Mouse (Mus musculus) neural tube, embryonic 10.5 days (tissue): ENCODE data around the gene Snapc2.
"Not testable (repeated sequence)": the region's sequence is repeated elsewhere in the genome, so short reads cannot be mapped to it uniquely, and the experiment has no call there.

ENCODE experiments used
- DNase-seq: peaks from one replicate; pipeline ENCODE4 v3.0.0-alpha.2; 2017; ENCODE audit warnings: low spot score; ENCODE audit errors: extremely low spot score

Gene Snapc2

DNA sequence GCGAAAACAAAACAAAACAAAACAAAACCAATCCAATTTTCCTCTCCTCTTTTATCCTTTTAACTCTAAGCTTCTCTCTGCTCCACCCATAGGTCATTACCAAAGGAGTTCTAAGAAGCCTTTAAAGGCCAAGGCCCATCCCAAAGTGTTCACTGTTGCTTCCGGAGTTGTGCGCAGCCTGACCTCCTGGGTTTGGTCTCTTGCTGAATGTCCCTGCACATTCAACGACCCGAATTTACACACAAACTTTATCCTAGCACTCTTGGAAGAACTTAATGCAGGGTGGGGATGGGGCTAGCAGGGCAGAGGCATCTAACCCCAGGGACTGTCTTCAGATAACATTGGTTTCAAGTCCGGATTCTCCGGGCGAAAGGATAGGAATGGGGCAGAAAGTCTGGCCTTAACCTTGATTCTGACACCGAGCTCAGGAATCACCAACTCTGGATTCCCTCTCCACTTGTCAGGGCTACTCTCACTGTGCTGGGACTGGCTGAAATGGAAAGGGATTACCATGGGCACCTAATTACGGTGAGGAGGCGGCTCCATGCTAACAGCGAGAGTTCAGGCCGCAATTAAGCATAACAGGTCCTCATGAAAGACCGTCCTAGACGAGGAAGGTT, 15.0 kb upstream of the Snapc2 start:
- DNase-seq, result no peak

DNA sequence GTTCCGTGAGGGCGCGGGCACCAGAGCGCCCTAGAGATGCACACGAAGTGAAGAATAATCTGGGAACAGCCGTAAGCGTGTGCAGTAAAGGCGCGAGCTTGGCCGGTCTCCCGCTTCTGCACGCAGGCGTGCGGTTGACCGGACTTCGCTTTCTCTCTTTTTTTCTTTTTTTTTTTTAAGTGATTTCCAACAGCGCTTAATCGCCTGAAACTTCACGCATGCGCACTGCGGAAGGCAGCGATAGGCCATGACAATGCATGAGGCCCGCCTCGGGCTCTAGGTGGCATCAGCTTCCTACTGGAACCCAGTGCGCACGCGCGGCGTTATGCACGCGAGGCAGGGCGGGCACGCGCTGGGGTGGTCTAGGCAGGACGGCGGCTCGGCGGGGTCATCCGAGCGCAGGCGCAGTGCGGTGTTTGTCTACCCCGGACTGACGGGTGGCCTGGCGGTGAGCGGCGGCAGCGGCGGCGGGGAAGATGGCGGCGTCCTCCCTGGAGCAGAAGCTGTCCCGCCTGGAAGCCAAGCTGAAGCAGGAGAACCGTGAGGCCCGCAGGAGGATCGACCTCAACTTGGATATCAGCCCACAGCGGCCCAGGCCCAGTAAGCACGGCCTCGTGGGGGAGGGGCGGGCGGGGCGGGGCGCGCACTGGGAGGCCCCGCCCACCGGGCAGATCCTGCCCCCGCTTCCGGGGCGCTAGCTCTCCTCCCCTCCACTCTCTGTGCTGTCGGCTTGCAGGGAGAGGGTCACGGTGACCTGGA, 14.3 kb upstream of the Snapc2 start, which contains the start of the genes Map2k7 and Gm49320:
Gene Map2k7 (plus strand): TSS at position 307 of the 759 bp plus-strand sequence.
Gene Gm49320 (plus strand): TSS at position 432 of the 759 bp plus-strand sequence.
- peak; percentile 100 for DNase-seq

DNA sequence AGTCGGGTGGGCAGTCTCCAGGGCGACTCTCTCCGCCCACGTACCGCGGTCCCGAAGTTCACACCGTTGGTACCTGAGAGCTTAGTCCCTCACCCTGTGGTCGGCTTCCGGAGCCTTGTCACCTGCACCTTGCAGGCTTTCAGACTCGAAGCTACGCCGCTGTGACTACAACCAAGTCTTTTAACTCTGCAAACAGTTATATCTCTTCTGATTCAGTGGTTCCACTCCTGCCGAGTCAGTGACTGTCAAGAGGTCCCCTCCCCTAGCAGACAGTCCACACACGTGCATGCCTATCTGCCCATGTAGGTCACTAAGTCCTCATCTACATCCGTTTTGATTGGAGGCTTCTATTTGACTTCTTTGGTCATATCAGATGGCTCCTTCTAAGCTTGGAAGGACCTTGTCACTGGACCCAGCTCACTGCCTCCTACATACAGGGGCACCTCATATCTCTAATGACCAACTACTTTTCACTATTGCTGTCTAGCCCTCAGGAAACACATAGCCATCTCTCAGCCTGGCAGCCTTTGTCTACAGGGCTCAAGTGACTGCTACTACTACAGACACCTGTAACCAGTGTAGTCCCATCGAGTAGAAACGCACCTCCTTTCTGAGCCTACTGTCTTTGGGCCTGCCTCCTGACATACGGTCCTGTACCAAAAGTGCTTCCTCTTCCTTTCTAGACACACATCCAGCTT, 13.5 kb upstream of the Snapc2 start:
- DNase-seq, result no peak

DNA sequence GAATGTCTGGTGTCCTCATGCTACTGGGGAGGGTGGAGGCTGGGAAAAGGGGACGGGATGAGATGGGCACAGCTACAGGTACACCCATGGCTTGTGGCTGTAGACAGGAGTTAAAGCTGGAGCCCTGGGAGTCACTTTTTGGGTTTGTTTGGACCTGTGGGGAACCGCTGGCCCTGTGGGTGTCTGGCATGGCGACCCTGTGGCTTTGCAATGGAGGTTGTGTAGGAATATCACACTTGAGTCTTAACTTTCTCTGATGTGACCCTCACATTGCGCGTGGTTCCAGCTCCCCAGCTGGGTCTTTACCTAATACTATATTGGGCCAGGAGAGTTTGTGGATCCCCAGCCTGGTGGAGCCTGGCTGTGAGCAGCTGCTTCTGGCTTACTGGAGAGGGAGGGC, 7.8 kb upstream of the Snapc2 start:
- no peak for DNase-seq

DNA sequence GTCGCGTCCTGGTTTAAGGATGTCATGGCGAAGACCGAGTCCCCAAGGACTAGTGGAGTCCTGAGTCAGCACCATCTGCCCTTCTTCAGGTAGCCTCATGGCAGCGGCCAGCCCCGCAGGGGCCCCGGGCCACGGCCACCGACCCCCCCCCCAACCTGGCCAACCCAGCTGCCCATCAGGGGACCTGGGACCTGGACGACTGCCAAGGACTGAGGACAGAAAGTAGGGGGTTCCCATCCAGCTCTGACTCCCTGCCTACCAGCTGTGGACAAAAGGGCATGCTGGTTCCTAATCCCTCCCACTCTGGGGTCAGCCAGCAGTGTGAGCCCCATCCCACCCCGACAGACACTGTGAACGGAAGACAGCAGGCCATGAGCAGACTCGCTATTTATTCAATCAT, 7.1 kb upstream of the Snapc2 start:
- DNase-seq, result no peak

- DNase-seq, result no peak
These were observed 5.6 kb upstream of the Snapc2 start for GRCm38 (mm10) chr8:4247241-4247640.

DNA sequence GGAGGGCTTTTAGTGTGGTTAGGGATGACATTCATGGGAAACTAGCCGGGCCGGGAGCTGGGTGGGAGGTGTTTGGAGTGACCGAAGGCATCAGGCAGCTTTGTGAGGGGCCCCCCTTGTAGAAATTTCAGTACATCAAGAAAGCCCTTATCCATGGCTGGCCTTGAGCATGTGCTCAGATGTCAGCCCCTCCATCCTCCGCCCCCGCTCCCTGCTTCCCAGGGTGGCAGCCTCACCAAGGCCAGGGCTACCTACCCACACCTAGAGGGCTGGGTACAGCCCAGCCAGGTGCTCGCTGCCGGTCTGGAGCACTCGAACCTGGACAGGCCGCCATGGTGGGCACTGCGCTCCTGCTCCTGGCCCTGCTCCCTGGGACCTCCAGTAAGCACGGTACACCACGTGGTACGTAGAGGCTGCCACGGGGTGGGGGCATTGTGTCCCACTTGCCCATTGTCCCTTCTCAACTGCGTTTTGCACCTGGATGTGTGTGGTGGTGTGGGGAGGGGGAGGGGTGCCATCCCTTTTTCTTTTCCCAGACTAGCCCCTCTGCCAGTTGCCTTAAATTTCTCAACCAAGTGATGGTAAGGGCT, 4.8 kb upstream of the Snapc2 start, which contains the start of gene Tgfbr3l:
Gene Tgfbr3l (plus strand): TSS at position 264 of the 590 bp plus-strand sequence.
- no peak for DNase-seq

- DNase-seq, result peak; percentile 53
These were observed 3.7 kb upstream of the Snapc2 start for GRCm38 (mm10) chr8:4249213-4249612.

DNA sequence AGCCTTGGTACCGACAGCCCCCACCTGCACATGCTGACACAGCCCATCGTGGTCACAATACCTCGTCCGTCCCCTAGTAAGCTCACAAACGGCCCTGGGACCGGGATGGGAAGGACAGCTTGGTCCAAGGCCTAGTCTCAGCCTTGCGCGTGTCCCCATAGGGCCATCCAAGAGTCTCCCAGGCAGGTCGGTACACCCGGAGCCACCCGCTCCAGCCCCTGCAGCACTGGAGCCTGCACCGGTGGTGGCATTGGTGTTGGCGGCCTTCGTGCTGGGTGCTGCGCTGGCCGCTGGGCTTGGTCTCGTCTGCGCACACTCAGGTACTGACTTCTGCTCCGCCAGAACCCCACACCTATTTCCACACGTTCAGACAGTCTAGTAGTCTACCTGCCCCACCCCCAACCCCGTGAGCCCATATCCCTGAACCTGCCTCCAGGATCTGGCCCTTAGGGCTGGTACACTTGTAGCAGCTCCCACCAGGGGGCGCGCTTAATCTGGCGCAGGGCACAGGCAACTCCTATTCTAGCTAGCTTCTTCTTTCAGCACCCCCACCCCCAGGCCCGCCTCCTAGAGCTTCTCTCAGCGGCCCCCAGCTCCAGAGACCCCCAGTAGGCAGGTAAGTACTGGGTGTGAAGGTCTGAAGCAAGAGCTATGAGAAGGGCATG, 2.4 kb upstream of the Snapc2 start:
- DNase-seq, result peak; percentile 85

GRCm38 (mm10) chr8:4252116-4252760, 642 bp upstream of the Snapc2 start:
- DNase-seq, result no peak

DNA sequence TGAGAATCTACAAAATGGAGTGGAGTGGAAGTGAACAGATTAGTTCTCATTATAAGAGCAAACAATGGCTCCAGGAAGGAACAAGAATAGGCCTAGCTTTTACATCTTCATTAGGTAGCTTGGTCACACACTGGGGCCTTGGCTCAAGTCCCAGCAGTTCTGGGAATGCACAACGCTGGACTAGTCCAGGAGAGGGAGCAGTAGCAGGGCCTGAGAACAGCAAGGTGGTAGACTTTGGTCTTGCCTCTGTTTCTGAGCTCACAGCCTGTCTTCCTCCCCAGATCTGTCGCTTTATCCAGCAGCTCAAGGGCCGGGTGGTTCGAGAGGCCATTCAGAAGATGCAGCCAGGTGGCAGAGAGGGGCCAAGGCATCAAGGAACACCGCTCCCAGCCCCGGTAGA, 1.1 kb downstream of the Snapc2 start:
- no peak for DNase-seq

GRCm38 (mm10) chr8:4255471-4255870, 2.6 kb downstream of the Snapc2 start:
- DNase-seq, result not testable (repeated sequence)

- no peak for DNase-seq
These were observed 4.0 kb downstream of the Snapc2 start for GRCm38 (mm10) chr8:4256911-4257310.

GRCm38 (mm10) chr8:4257350-4257749, 4.5 kb downstream of the Snapc2 start:
- no peak for DNase-seq

GRCm38 (mm10) chr8:4258233-4258632, 5.4 kb downstream of the Snapc2 start:
- DNase-seq, result peak; percentile 92

- DNase-seq, result no peak
These were observed 5.8 kb downstream of the Snapc2 start for GRCm38 (mm10) chr8:4258678-4259077.

GRCm38 (mm10) chr8:4259125-4259804, 6.4 kb downstream of the Snapc2 start, which contains the start of gene Ctxn1:
Gene Ctxn1, minus strand, starts transcription at chr8:4259274.
- DNase-seq, result peak; percentile 98

GRCm38 (mm10) chr8:4259805-4260170, 6.9 kb downstream of the Snapc2 start:
- no peak for DNase-seq

- no peak for DNase-seq
These were observed 10.4 kb downstream of the Snapc2 start for GRCm38 (mm10) chr8:4263105-4263791.
